Comparison of ENCODE assay signal across 25 mouse cellular contexts in the genomic region with DNA sequence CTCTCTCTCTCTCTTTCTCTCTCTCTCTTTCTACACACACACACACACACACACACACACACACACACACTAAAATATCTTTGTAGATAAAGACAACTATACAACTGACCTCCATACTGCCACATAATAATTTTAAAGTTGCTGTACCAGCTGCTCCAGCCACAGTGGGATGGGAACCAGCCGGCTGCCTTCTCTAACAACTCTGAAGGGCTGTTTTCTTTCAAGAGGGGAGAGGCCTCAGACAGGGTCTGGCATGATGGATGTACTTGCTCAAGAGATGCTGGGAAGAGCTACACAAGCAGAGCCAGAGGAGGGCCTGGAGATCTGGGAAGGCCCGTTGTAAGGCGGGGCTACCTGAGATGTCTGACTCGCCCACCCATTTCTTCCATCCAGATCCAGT.
DNase-seq lines count a peak whose midpoint lies in the region; ATAC-seq and TF ChIP-seq lines count a peak whose summit lies in the region.
"Had no signal": no experiment of that assay in that cellular context is flagged by ENCODE, and none has a peak within 500 bp of the region (broad histone marks: within the 10 kb centered on the region; RNA-seq: fewer than 3 reads in every experiment).

No protein-coding gene starts in this region.

- no peak overlapping the region for H3K9ac ChIP-seq in embryonic facial prominence, embryonic 12.5 days
- no peak overlapping the region for H3K9ac ChIP-seq in lung, embryonic 14.5 days
- H3K9ac ChIP-seq: forebrain, embryonic 13.5 days; heart, embryonic 12.5 days; heart, embryonic 15.5 days; hindbrain, embryonic 13.5 days had no signal

- H3K9me3 ChIP-seq in embryonic facial prominence, embryonic 12.5 days: no peaks in the 10 kb centered on the region
- no peaks in the 10 kb centered on the region for H3K9me3 ChIP-seq in embryonic facial prominence, embryonic 10.5 days
- H3K9me3 ChIP-seq in lung, embryonic 14.5 days (ENCODE audit: low read depth, low read length): no peaks in the 10 kb centered on the region
- H3K9me3 ChIP-seq: forebrain, embryonic 10.5 days; forebrain, embryonic 13.5 days; G1E; heart, embryonic 12.5 days; heart, embryonic 15.5 days; hindbrain, embryonic 10.5 days; hindbrain, embryonic 13.5 days had no signal

- H3K4me2 ChIP-seq in embryonic facial prominence, embryonic 12.5 days (replicated peaks): no peak overlapping the region
- no peak overlapping the region for H3K4me2 ChIP-seq in lung, embryonic 14.5 days
- H3K4me2 ChIP-seq: forebrain, embryonic 13.5 days; heart, embryonic 12.5 days; heart, embryonic 15.5 days; hindbrain, embryonic 13.5 days had no signal

- H3K4me1 ChIP-seq in embryonic facial prominence, embryonic 12.5 days: peaks cover 21% of the 10 kb centered on the region; the same call in 1 of the 2 replicates
- peaks cover 19% of the 10 kb centered on the region for H3K4me1 ChIP-seq in embryonic facial prominence, embryonic 10.5 days
- H3K4me1 ChIP-seq in lung, embryonic 14.5 days (ENCODE audit: insufficient read depth): 0 out of 2 replicates have a peak, but pooled peaks cover 4% of the 10 kb centered on the region
- H3K4me1 ChIP-seq in lung, adult 2 months (ENCODE audit: control insufficient read depth, insufficient read depth, low read length): no peaks in the 10 kb centered on the region
- H3K4me1 ChIP-seq: heart, embryonic 12.5 days had no signal

- no peak for DNase-seq in embryonic facial prominence, embryonic 10.5 days (ENCODE audit: low spot score)
- peak; percentile 79 for DNase-seq in lung, embryonic 14.5 days
- DNase-seq in lung, adult 18-20 months: no peak
- peak; percentile 6 for DNase-seq in lung, postnatal 10 days
- DNase-seq in lung, adult 2 months: no peak
- DNase-seq in adipocyte (ENCODE audit: low spot score): no peak
- DNase-seq: adrenal gland, adult 8-10 months; adrenal gland, postnatal 25 days; B cell, adult 2 months; cerebellum, adult 11-12 months; cerebellum, adult 8-10 months; cerebellum, postnatal 36 days; gastrocnemius, postnatal 10 days; gastrocnemius, postnatal 36 days; heart, postnatal 10 days; heart, postnatal 36 days had no signal

- no peak overlapping the region for H3K4me3 ChIP-seq in embryonic facial prominence, embryonic 12.5 days
- no peak overlapping the region for H3K4me3 ChIP-seq in embryonic facial prominence, embryonic 10.5 days
- H3K4me3 ChIP-seq in lung, embryonic 14.5 days (ENCODE audit: low read depth, low read length): no peak overlapping the region
- H3K4me3 ChIP-seq in lung, adult 2 months (replicated peaks; ENCODE audit: extremely low read depth, low read depth, low read length): no peak overlapping the region
- H3K4me3 ChIP-seq: forebrain, embryonic 10.5 days; forebrain, embryonic 13.5 days; heart, embryonic 12.5 days; heart, embryonic 15.5 days; hindbrain, embryonic 10.5 days; hindbrain, embryonic 13.5 days had no signal

- no peaks in the 10 kb centered on the region; the same call in 1 of the 2 replicates for H3K27me3 ChIP-seq in embryonic facial prominence, embryonic 12.5 days
- H3K27me3 ChIP-seq in embryonic facial prominence, embryonic 10.5 days (replicated peaks; ENCODE audit: low read depth, poor library complexity, severe bottlenecking): peaks cover 13% of the 10 kb centered on the region
- no peaks in the 10 kb centered on the region for H3K27me3 ChIP-seq in lung, embryonic 14.5 days (ENCODE audit: insufficient read depth, low read length)
- H3K27me3 ChIP-seq: forebrain, embryonic 13.5 days; heart, embryonic 15.5 days; hindbrain, embryonic 13.5 days had no signal

- 0 out of 2 replicates have a peak overlapping the region, but pooled peaks have one; percentile 31 for H3K27ac ChIP-seq in embryonic facial prominence, embryonic 12.5 days
- no peak overlapping the region for H3K27ac ChIP-seq in embryonic facial prominence, embryonic 10.5 days (replicated peaks)
- no peak overlapping the region for H3K27ac ChIP-seq in lung, embryonic 14.5 days (ENCODE audit: low read depth)
- H3K27ac ChIP-seq: forebrain, embryonic 10.5 days; forebrain, embryonic 13.5 days; heart, embryonic 15.5 days; hindbrain, embryonic 10.5 days; hindbrain, embryonic 13.5 days had no signal

- no peak for ATAC-seq in embryonic facial prominence, embryonic 12.5 days (ENCODE audit: insufficient number of reproducible peaks, insufficient read depth, low FRiP score, low TSS enrichment)
- ATAC-seq in lung, embryonic 14.5 days (ENCODE audit: insufficient read depth): peak; percentile 91
- ATAC-seq: forebrain, embryonic 13.5 days; forebrain, embryonic 16.5 days had no signal

- no peaks in the 10 kb centered on the region for H3K36me3 ChIP-seq in embryonic facial prominence, embryonic 12.5 days
- no peaks in the 10 kb centered on the region for H3K36me3 ChIP-seq in embryonic facial prominence, embryonic 10.5 days (replicated peaks)
- H3K36me3 ChIP-seq in lung, embryonic 14.5 days (ENCODE audit: insufficient read depth): no peaks in the 10 kb centered on the region
- H3K36me3 ChIP-seq: forebrain, embryonic 10.5 days; G1E; heart, embryonic 12.5 days; heart, embryonic 15.5 days; hindbrain, embryonic 10.5 days; hindbrain, embryonic 13.5 days had no signal

- no peak for TF ChIP-seq CTCF in lung, embryonic 14.5 days (IDR thresholded peaks at IDR 0.05; ENCODE audit: low read depth)
- no peak for TF ChIP-seq CTCF in lung, adult 2 months (IDR thresholded peaks at IDR 0.05; ENCODE audit: insufficient read depth, low read length)

- no peak for TF ChIP-seq POLR2A in lung, adult 2 months (IDR thresholded peaks at IDR 0.05; ENCODE audit: borderline replicate concordance, extremely low read depth, low read depth, low read length)

- 83% methylated on average over 4 of the region's 4 CpGs for WGBS in embryonic facial prominence, embryonic 12.5 days
- 89% methylated on average over 4 of the region's 4 CpGs for WGBS in embryonic facial prominence, embryonic 10.5 days
- 29% methylated on average over 4 of the region's 4 CpGs for WGBS in lung, embryonic 14.5 days
- 57% methylated on average over 4 of the region's 4 CpGs for WGBS in lung, adult 2 months

Comparison
In these comparisons a context has a peak if more than half of its experiments do, and no peak if none do; other contexts are left out.
1. DNase-seq: peak in lung, embryonic 14.5 days (single experiment) and lung, postnatal 10 days (single experiment); none in embryonic facial prominence, embryonic 10.5 days (single experiment), lung, adult 18-20 months (0 of 2), lung, adult 2 months (single experiment) and adipocyte (single experiment).